Mouse (Mus musculus) testis, adult 2 months (tissue): ENCODE measurements at regions not wholly inside any gene's neighbourhood (a gene's known extent, or its start where the extent isn't known, plus 50 kb on each side); places are given as distances from the start of the nearest gene placed in this dataset.

ENCODE experiments used
- H3K27ac ChIP-seq: fragments of 200-500 bp; 2 replicates; pipeline ENCODE4 v1.5.1; 2012; ENCODE audit warnings: low read depth, low read length; ENCODE audit not compliant: control insufficient read depth, insufficient read depth
- H3K27me3 ChIP-seq: fragments of 200-500 bp; 2 replicates; pipeline ENCODE4 v1.6.1; 2012; ENCODE audit warnings: mild to moderate bottlenecking, low read length, moderate library complexity; ENCODE audit not compliant: control insufficient read depth, insufficient read depth
- H3K36me3 ChIP-seq: fragments of 200-500 bp; 2 replicates; pipeline ENCODE4 v1.6.1; 2012; ENCODE audit warnings: mild to moderate bottlenecking, low read length; ENCODE audit not compliant: control insufficient read depth, insufficient read depth
- H3K4me1 ChIP-seq: fragments of 200-500 bp; 2 replicates; pipeline ENCODE4 v1.6.1; 2012; ENCODE audit warnings: low read length; ENCODE audit not compliant: control insufficient read depth, insufficient read depth
- H3K4me3 ChIP-seq: fragments of 200-500 bp; 2 replicates; pipeline ENCODE4 v1.5.1; 2012; ENCODE audit warnings: low read depth, mild to moderate bottlenecking, low read length, moderate library complexity, mixed read lengths; ENCODE audit not compliant: control insufficient read depth
- CTCF ChIP-seq: fragments of 200-500 bp; IDR thresholded peaks from 2 replicates; pipeline ENCODE4 v1.5.1; 2012; ENCODE audit warnings: low read depth, mild to moderate bottlenecking, inconsistent platforms, low read length, moderate library complexity; ENCODE audit not compliant: control insufficient read depth, insufficient read depth, insufficient replicate concordance
- POLR2A ChIP-seq: fragments of 200-500 bp; IDR thresholded peaks from 2 replicates; pipeline ENCODE4 v1.6.1; 2012; ENCODE audit warnings: low read depth, mild to moderate bottlenecking, inconsistent platforms, low read length, moderate library complexity; ENCODE audit not compliant: control insufficient read depth

DNA sequence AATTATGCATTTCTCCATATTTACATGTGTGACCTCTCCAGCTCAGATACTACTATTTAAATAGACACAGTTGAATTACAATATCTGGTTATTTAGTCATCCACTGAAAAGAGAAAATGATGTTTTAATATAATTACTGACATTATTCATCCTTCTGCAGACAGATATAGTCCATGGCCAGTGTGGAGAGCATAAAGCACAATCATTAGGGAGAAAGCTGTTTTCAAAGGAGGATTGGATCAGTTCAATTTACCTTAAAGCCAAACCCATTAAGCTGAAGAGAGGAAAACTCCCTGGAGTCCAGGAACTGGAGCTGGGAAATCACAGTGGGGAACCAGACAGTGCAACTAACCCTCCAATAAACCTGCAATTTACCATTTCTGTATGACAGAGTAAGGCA, 339.8 kb upstream of the Rgs17 start:
- no peaks in the 10 kb centered on the region for H3K27me3 ChIP-seq
- no peak overlapping the region for H3K27ac ChIP-seq
- no peak for TF ChIP-seq POLR2A
- no peak for TF ChIP-seq CTCF
- H3K4me1 ChIP-seq, result no peaks in the 10 kb centered on the region
- no peaks in the 10 kb centered on the region for H3K36me3 ChIP-seq
- H3K4me3 ChIP-seq, result no peak overlapping the region

DNA sequence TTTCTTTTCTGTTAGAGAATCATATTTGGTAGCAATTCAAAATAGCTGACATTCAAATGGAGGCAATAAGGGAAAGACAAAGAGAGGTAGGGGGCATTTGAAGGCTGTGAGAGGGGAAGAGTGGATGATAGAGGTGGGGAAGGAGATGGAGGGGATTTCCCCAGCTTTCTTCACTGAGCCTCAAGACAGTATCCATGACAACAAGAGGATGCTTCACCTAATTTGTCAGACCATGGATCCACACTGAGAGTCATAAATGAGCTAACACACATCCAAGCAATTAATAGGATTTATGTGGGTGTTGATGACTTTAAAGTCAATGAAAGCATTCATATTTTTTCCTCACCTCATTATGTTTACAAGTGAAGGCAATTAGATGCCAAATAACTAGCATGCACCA, 343.5 kb upstream of the Rgs17 start:
- no peak for TF ChIP-seq CTCF
- H3K27ac ChIP-seq, result no peak overlapping the region
- no peaks in the 10 kb centered on the region for H3K27me3 ChIP-seq
- no peaks in the 10 kb centered on the region for H3K4me1 ChIP-seq
- no peak overlapping the region for H3K4me3 ChIP-seq
- no peaks in the 10 kb centered on the region for H3K36me3 ChIP-seq

- H3K27me3 ChIP-seq, result no peaks in the 10 kb centered on the region
- H3K27ac ChIP-seq, result no peak overlapping the region
- H3K4me1 ChIP-seq, result no peaks in the 10 kb centered on the region
- no peaks in the 10 kb centered on the region for H3K36me3 ChIP-seq
- no peak for TF ChIP-seq CTCF
- TF ChIP-seq POLR2A, result no peak
- no peak overlapping the region for H3K4me3 ChIP-seq
Measured at GRCm38 (mm10) chr10:6291388-6291787, 369.2 kb upstream of the Rgs17 start.

GRCm38 (mm10) chr10:6296621-6297020, 374.4 kb upstream of the Rgs17 start:
- no peak overlapping the region for H3K27ac ChIP-seq
- H3K36me3 ChIP-seq, result no peaks in the 10 kb centered on the region
- H3K4me1 ChIP-seq, result no peaks in the 10 kb centered on the region
- TF ChIP-seq POLR2A, result no peak
- TF ChIP-seq CTCF, result no peak
- H3K4me3 ChIP-seq, result no peak overlapping the region
- H3K27me3 ChIP-seq, result no peaks in the 10 kb centered on the region

- Histone ChIP-seq H3K4me3 (no peak overlapping the region), H3K27ac (no peak overlapping the region), H3K36me3 (no peaks in the 10 kb centered on the region), H3K4me1 (no peaks in the 10 kb centered on the region), H3K27me3 (no peaks in the 10 kb centered on the region)
- no peak for TF ChIP-seq POLR2A
- TF ChIP-seq CTCF, result no peak
Measured at GRCm38 (mm10) chr10:6297796-6298195, 375.6 kb upstream of the Rgs17 start.

DNA sequence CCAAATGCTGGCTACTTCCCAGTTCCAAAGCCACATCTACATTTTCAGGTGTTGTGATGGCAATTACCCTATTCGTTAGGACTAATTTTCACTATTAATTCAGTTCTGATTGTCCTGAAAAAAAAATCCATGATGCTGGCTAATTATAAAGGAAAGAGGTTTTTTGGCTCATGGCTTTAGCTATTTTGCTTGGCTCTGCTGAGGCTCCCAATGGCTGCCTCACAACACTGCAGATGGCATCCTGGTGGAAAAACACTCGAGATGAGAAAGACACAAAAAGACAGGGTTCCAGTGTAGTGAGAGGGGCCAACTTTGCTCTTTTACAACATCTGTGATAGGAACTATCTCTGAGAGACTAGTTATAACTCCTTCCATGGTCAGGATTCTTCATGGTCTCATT, 376.5 kb upstream of the Rgs17 start:
- H3K36me3 ChIP-seq, result no peaks in the 10 kb centered on the region
- TF ChIP-seq CTCF (no peak), POLR2A (no peak)
- no peak overlapping the region for H3K4me3 ChIP-seq
- no peak overlapping the region for H3K27ac ChIP-seq
- no peaks in the 10 kb centered on the region for H3K4me1 ChIP-seq
- H3K27me3 ChIP-seq, result no peaks in the 10 kb centered on the region

- no peak overlapping the region for H3K4me3 ChIP-seq
- no peaks in the 10 kb centered on the region for H3K27me3 ChIP-seq
- no peaks in the 10 kb centered on the region for H3K4me1 ChIP-seq
- TF ChIP-seq POLR2A (no peak), CTCF (no peak)
- H3K27ac ChIP-seq, result no peak overlapping the region
- no peaks in the 10 kb centered on the region for H3K36me3 ChIP-seq
Measured at GRCm38 (mm10) chr10:6301514-6301913, 379.3 kb upstream of the Rgs17 start.

GRCm38 (mm10) chr10:6309351-6309750, 387.2 kb upstream of the Rgs17 start:
- no peak overlapping the region for H3K27ac ChIP-seq
- no peaks in the 10 kb centered on the region for H3K27me3 ChIP-seq
- TF ChIP-seq POLR2A, result no peak
- no peak for TF ChIP-seq CTCF
- no peaks in the 10 kb centered on the region for H3K4me1 ChIP-seq
- no peak overlapping the region for H3K4me3 ChIP-seq
- no peaks in the 10 kb centered on the region for H3K36me3 ChIP-seq
